Mouse (Mus musculus): ENCODE data around the gene Gm17019.
"Not testable (repeated sequence)": the region's sequence is repeated elsewhere in the genome, so short reads cannot be mapped to it uniquely, and the experiment has no call there.

The Gm17019 gene

GRCm38 (mm10) chr5:14996670-14997249 lies 36.0 kb downstream of the Gm17019 start:
- not testable (repeated sequence) for DNase-seq (ENCODE audit: low spot score)

GRCm38 (mm10) chr5:14994124-14994523 lies 38.7 kb downstream of the Gm17019 start:
- not testable (repeated sequence) for DNase-seq (ENCODE audit: low spot score)

GRCm38 (mm10) chr5:14990375-14991158 lies 42.2 kb downstream of the Gm17019 start:
- not testable (repeated sequence) for DNase-seq (ENCODE audit: low spot score)

- DNase-seq (ENCODE audit: low spot score): not testable (repeated sequence)
Observed at GRCm38 (mm10) chr5:14986649-14987387, 46.0 kb downstream of the Gm17019 start.
